Mouse (Mus musculus) neural tube, embryonic 15.5 days (tissue): ENCODE measurements around the gene Phf12. TPM values are rescaled to one million over a fixed set of nuclear protein-coding genes. Genes with fewer than 3 reads are reported as not detected.
A peak's percentile ranks its signal among the peaks of the same experiment; 100 is the strongest.

Experiments
- ATAC-seq: fragments of 200-750 bp; cut with Nextera tagmentation; 2 replicates; pipeline ENCODE4 v1.8.0; 2017; ENCODE audit warnings: mild to moderate bottlenecking, moderate TSS enrichment, moderate library complexity; ENCODE audit not compliant: low FRiP score
- H3K27ac ChIP-seq: fragments of 300-500 bp; sonication (generic); replicated peaks from 2 replicates; pipeline ENCODE4 v1.5.1; 2015; ENCODE audit warnings: mild to moderate bottlenecking, inconsistent platforms
- H3K27me3 ChIP-seq: fragments of 300-500 bp; sonication (generic); replicated peaks from 2 replicates; pipeline ENCODE4 v1.6.1; 2015; ENCODE audit warnings: inconsistent platforms
- H3K36me3 ChIP-seq: fragments of 300-500 bp; sonication (generic); 2 replicates; pipeline ENCODE4 v1.6.1; 2015; ENCODE audit warnings: inconsistent platforms
- H3K4me1 ChIP-seq: fragments of 300-500 bp; sonication (generic); 2 replicates; pipeline ENCODE4 v1.6.1; 2015; ENCODE audit warnings: inconsistent platforms
- H3K4me2 ChIP-seq: fragments of 300-500 bp; sonication (generic); 2 replicates; pipeline ENCODE4 v1.6.1; 2015; ENCODE audit warnings: inconsistent platforms, mild to moderate bottlenecking, moderate library complexity
- H3K4me3 ChIP-seq: fragments of 300-500 bp; sonication (generic); replicated peaks from 2 replicates; pipeline ENCODE4 v1.5.1; 2015; ENCODE audit warnings: mild to moderate bottlenecking, inconsistent platforms
- H3K9ac ChIP-seq: fragments of 300-500 bp; sonication (generic); replicated peaks from 2 replicates; pipeline ENCODE4 v1.6.1; 2015; ENCODE audit warnings: mild to moderate bottlenecking, inconsistent platforms
- H3K9me3 ChIP-seq: fragments of 300-500 bp; sonication (generic); replicated peaks from 2 replicates; pipeline ENCODE4 v1.6.1; 2016; ENCODE audit warnings: inconsistent platforms
- WGBS: fragments of 180-500 bp; shearing (Covaris S2); methylation state at CpG from one replicate; pipeline ENCODE4 v1.1.7; 2015; ENCODE audit warnings: mixed read lengths; 5-methylcytosine and 5-hydroxymethylcytosine counted together
- polyA plus RNA-seq: library from polyadenylated mRNA; unstranded; fragments of >200 nt; fragmentation: Nextera tagmentation; extraction: Ambion mirVana; gene quantifications from 2 replicates; pipeline ENCODE4 v1.2.1, GENCODE M21; 2015

Phf12 gene
- polyA plus RNA-seq, result 14.6 and 16.9 TPM in 2 replicates

DNA sequence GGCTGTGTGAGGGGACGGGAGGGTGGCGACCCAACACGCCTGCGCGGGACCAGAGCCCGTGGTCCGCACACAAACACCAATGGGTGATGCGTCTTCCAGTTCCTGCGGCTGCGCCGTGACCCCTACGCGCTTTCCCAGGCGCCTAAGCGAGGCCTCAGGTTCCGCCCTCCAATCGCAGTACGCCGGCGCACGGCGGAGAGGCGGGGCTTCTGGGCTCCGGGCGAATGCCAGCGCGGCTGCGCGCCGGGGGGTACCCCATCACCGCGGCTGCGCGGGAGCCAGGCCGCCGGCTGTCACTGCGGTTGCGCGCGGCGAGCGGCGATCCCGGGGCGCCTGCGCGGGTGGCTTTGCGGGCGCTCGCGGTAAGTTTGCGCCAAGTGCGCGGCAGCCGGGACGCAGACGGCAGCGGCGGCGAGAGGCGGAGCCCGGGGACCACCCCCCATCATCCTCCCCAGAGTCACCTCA, at the start of gene Phf12:
TSS of gene Phf12 (plus strand) at position 314 of the 465 bp plus-strand sequence.
- H3K36me3 ChIP-seq, result peaks cover 12% of the 10 kb centered on the region
- H3K9me3 ChIP-seq, result no peaks in the 10 kb centered on the region
- peak; percentile 92 for ATAC-seq
- peak within 1 kb of the TSS; percentile 98 for H3K27ac ChIP-seq
- WGBS, result under 1% methylated on average over 62 of the region's 62 CpGs
- H3K4me2 ChIP-seq, result peak within 1 kb of the TSS; percentile 87
- peak within 1 kb of the TSS; percentile 94 for H3K9ac ChIP-seq
- peaks cover 31% of the 10 kb centered on the region for H3K4me1 ChIP-seq
- peak within 1 kb of the TSS; percentile 85 for H3K4me3 ChIP-seq
- H3K27me3 ChIP-seq, result peaks cover 8% of the 10 kb centered on the region; the same call in 1 of the 2 replicates

DNA sequence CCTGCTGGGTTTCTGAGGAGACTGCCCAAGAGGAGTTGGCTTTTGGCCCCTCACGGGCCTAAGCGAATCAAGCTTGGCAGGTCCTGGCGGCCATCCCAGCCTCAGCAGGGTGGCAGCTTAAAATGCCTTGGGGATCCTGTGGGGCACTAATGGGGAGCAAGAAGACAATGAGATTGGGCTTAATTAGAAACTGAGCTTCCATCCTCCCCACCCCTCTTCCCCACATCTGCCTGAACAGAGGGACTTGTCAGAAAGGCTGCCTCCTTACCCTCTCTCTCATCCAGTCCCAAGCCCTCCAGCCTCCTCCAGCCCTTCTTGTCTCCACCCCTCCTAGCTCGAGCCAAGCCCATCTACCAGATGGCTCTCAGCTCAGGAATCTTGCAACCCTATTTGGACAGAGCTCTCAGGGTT, 48.4 kb upstream of the Phf12 start:
- 5% methylated on average over 4 of the region's 4 CpGs for WGBS
- Histone ChIP-seq H3K4me1 (peaks cover 86% of the 10 kb centered on the region), H3K4me2 (peak overlapping the region; percentile 71), H3K4me3 (peak overlapping the region; percentile 79), H3K36me3 (no peaks in the 10 kb centered on the region), H3K27me3 (peaks cover 42% of the 10 kb centered on the region), H3K9me3 (no peaks in the 10 kb centered on the region), H3K27ac (peak overlapping the region; percentile 94), H3K9ac (peak overlapping the region; percentile 84; the same call in 1 of the 2 replicates)
- ATAC-seq, result 0 out of 2 replicates have a peak, but pooled peaks have one; percentile 7

DNA sequence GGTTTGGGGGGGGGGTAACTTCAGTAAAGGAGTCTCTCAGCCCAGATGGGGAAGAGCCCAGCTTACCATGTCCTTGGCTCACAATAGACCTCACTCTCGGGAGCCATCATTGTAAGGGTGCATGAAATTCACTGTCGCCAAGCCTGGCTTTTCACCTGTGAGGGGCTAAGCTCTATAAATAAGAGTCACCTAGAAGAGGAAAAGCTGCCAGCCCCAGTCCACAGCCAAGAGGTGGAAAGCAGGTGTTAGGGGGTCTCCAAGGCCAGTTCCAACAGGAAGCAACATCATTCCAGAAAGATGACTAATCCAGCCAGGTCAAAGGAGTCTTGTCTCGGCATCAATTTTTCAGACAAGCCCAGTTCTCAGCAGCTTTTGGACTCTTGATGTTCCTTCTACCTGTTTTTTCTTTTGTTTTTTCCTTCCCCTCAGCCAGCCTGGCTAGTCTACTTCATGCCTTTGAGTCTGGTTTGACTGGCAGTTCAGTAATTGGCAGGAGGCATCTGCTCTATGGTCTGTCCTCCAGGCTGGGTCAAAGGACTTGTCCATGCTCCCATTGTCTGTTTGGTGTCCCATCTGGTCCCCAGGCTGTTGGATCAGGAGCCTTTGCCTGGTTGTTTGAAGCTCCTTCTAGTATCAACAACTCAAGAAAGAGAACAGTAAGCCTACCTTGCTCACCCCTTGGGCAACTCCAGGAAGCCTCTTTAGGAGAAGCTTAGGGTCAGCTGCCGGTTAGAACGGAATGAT, 47.8 kb upstream of the Phf12 start:
- H3K36me3 ChIP-seq, result no peaks in the 10 kb centered on the region
- 49% methylated on average over 5 of the region's 5 CpGs for WGBS
- H3K4me3 ChIP-seq, result peak overlapping the region; percentile 79
- H3K27ac ChIP-seq, result peak overlapping the region; percentile 94
- H3K4me1 ChIP-seq, result peaks cover 85% of the 10 kb centered on the region
- H3K27me3 ChIP-seq, result peaks cover 47% of the 10 kb centered on the region
- H3K9ac ChIP-seq, result peak overlapping the region; percentile 84; the same call in 1 of the 2 replicates
- ATAC-seq, result no peak
- peak overlapping the region; percentile 71 for H3K4me2 ChIP-seq
- H3K9me3 ChIP-seq, result no peaks in the 10 kb centered on the region

- 0 out of 2 replicates have a peak overlapping the region, but pooled peaks have one; percentile 3 for H3K9ac ChIP-seq
- no peaks in the 10 kb centered on the region for H3K36me3 ChIP-seq
- H3K4me2 ChIP-seq, result peak overlapping the region; percentile 71
- peak overlapping the region; percentile 34; the same call in 1 of the 2 replicates for H3K27ac ChIP-seq
- H3K27me3 ChIP-seq, result peaks cover 50% of the 10 kb centered on the region
- H3K9me3 ChIP-seq, result no peaks in the 10 kb centered on the region
- H3K4me3 ChIP-seq, result 0 out of 2 replicates have a peak overlapping the region, but pooled peaks have one; percentile 7
- WGBS, result 7% methylated on average over 8 of the region's 8 CpGs
- H3K4me1 ChIP-seq, result peaks cover 83% of the 10 kb centered on the region
- no peak for ATAC-seq
These were observed 45.7 kb upstream of the Phf12 start for GRCm38 (mm10) chr11:77936846-77937245.

- peaks cover 45% of the 10 kb centered on the region for H3K27me3 ChIP-seq
- H3K36me3 ChIP-seq, result no peaks in the 10 kb centered on the region
- H3K9ac ChIP-seq, result no peak overlapping the region
- no peak overlapping the region for H3K27ac ChIP-seq
- no peaks in the 10 kb centered on the region for H3K9me3 ChIP-seq
- peaks cover 81% of the 10 kb centered on the region for H3K4me1 ChIP-seq
- ATAC-seq, result no peak
- 11% methylated on average over 4 of the region's 4 CpGs for WGBS
- no peak overlapping the region for H3K4me2 ChIP-seq
- H3K4me3 ChIP-seq, result no peak overlapping the region
These were observed 44.7 kb upstream of the Phf12 start for GRCm38 (mm10) chr11:77937649-77938410.

DNA sequence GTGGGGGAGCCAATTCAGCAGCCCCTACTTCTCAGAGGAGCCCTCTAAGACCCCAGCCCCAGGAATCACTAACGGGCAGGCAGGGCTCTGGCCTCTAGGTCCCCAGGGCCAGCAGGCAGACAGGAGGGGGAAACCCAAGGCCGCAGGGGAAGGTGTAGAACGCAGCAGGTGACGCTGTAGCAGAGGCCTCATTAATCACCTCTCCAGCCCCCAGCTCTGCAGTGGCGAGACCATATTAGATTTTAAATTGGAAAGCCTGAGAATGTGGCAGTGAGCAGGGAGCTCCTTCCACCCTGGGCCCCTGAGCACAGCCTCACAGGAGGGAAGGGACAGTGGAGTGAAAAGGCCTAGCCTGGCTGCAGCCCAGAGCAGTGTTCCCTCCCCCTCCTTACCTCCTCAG, 40.3 kb upstream of the Phf12 start:
- peak; percentile 39; the same call in 1 of the 2 replicates for ATAC-seq
- peaks cover 44% of the 10 kb centered on the region for H3K4me1 ChIP-seq
- H3K4me3 ChIP-seq, result no peak overlapping the region
- H3K9ac ChIP-seq, result no peak overlapping the region
- H3K27me3 ChIP-seq, result peaks cover 29% of the 10 kb centered on the region
- H3K27ac ChIP-seq, result peak overlapping the region; percentile 62
- 9% methylated on average over 5 of the region's 5 CpGs for WGBS
- no peaks in the 10 kb centered on the region for H3K36me3 ChIP-seq
- no peaks in the 10 kb centered on the region for H3K9me3 ChIP-seq
- H3K4me2 ChIP-seq, result no peak overlapping the region

- H3K4me3 ChIP-seq, result no peak overlapping the region
- ATAC-seq, result peak; percentile 53
- WGBS, result 8% methylated on average over 9 of the region's 9 CpGs
- H3K27ac ChIP-seq, result peak overlapping the region; percentile 49
- H3K27me3 ChIP-seq, result peaks cover 19% of the 10 kb centered on the region
- H3K4me1 ChIP-seq, result peaks cover 34% of the 10 kb centered on the region
- no peaks in the 10 kb centered on the region for H3K36me3 ChIP-seq
- peak overlapping the region; percentile 32 for H3K4me2 ChIP-seq
- H3K9ac ChIP-seq, result 0 out of 2 replicates have a peak overlapping the region, but pooled peaks have one; percentile 30
- H3K9me3 ChIP-seq, result no peaks in the 10 kb centered on the region
These were observed 34.7 kb upstream of the Phf12 start for GRCm38 (mm10) chr11:77947860-77948259.

GRCm38 (mm10) chr11:77950125-77950685, 32.3 kb upstream of the Phf12 start:
- H3K27ac ChIP-seq, result no peak overlapping the region
- no peaks in the 10 kb centered on the region for H3K9me3 ChIP-seq
- 38% methylated on average over 12 of the region's 12 CpGs for WGBS
- no peak for ATAC-seq
- H3K36me3 ChIP-seq, result peaks cover 15% of the 10 kb centered on the region
- no peak overlapping the region for H3K4me2 ChIP-seq
- no peak overlapping the region for H3K9ac ChIP-seq
- no peak overlapping the region for H3K4me3 ChIP-seq
- peaks cover 31% of the 10 kb centered on the region for H3K27me3 ChIP-seq
- H3K4me1 ChIP-seq, result peaks cover 31% of the 10 kb centered on the region

DNA sequence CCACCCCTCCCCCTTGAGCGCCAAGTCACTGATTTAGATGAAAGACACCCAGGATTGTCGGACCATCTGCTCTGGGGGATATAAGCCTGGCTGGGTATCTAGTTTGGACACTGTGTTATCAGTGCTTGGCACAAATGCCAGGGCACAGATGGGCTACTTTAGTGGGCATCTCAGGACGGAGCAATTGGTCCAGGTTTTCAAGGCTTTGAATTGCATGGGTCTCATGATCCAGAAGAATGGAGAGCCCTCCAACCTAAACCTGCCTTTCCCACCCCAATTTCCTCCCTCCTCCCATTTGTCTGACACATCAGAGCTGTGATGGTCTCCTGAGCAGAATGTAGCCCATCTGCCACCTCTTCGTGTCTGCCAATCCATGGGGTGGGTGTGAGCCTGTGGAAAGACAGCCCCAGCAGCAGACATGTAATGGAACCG, 31.7 kb upstream of the Phf12 start:
- Histone ChIP-seq H3K4me2 (no peak overlapping the region), H3K9me3 (no peaks in the 10 kb centered on the region), H3K27ac (no peak overlapping the region), H3K27me3 (peaks cover 35% of the 10 kb centered on the region), H3K9ac (no peak overlapping the region), H3K36me3 (peaks cover 15% of the 10 kb centered on the region), H3K4me3 (no peak overlapping the region), H3K4me1 (peaks cover 31% of the 10 kb centered on the region)
- no peak for ATAC-seq
- WGBS, result 62% methylated on average over 5 of the region's 5 CpGs

GRCm38 (mm10) chr11:77953671-77954070, 28.9 kb upstream of the Phf12 start:
- H3K9ac ChIP-seq, result no peak overlapping the region
- H3K27me3 ChIP-seq, result peaks cover 40% of the 10 kb centered on the region
- peaks cover 28% of the 10 kb centered on the region for H3K4me1 ChIP-seq

DNA sequence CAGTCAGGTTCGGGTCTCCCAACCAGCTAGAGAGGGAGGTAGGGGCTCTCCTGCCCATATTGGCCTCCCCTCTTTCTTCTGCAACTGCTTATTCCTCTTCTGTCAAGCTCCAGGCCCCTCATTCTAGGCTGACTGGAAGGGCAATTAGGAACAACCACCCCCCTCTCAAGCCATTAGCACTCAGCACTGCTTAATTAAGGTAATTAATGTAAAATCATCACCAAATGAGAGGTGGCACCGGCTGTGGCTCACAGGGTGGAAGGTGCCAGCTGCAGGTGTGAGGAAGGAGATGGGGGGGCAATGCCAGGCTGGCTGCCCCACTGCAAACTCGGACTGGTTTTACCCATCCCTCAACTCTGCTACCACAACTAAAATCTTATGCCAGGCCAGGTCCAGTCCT, 26.1 kb upstream of the Phf12 start:
- Histone ChIP-seq H3K36me3 (peaks cover 15% of the 10 kb centered on the region), H3K27me3 (peaks cover 51% of the 10 kb centered on the region), H3K27ac (no peak overlapping the region), H3K4me2 (no peak overlapping the region), H3K4me3 (no peak overlapping the region), H3K9ac (no peak overlapping the region), H3K9me3 (no peaks in the 10 kb centered on the region), H3K4me1 (peaks cover 25% of the 10 kb centered on the region; the same call in 1 of the 2 replicates)
- 55% methylated on average over 3 of the region's 3 CpGs for WGBS
- ATAC-seq, result no peak

More at GRCm38 (mm10) chr11:77953671-77954070, 28.9 kb upstream of the Phf12 start:
- 38% methylated on average over 9 of the region's 9 CpGs for WGBS
- no peak for ATAC-seq
- no peak overlapping the region for H3K27ac ChIP-seq
- H3K36me3 ChIP-seq, result peaks cover 15% of the 10 kb centered on the region
- H3K4me2 ChIP-seq, result no peak overlapping the region
- H3K9me3 ChIP-seq, result no peaks in the 10 kb centered on the region
- H3K4me3 ChIP-seq, result no peak overlapping the region
